Mouse (Mus musculus) stomach, postnatal 0 days (tissue): ENCODE results near the gene Stag1.

Source experiments
- CTCF ChIP-seq: IDR thresholded peaks from 2 replicates; pipeline ENCODE4 v1.5.1; 2016; ENCODE audit warnings: antibody characterized with exemption, low read depth, mild to moderate bottlenecking, moderate library complexity
- EP300 ChIP-seq: optimal IDR thresholded peaks from 2 replicates; pipeline ENCODE3; 2016; ENCODE audit warnings: antibody characterized with exemption

DNA sequence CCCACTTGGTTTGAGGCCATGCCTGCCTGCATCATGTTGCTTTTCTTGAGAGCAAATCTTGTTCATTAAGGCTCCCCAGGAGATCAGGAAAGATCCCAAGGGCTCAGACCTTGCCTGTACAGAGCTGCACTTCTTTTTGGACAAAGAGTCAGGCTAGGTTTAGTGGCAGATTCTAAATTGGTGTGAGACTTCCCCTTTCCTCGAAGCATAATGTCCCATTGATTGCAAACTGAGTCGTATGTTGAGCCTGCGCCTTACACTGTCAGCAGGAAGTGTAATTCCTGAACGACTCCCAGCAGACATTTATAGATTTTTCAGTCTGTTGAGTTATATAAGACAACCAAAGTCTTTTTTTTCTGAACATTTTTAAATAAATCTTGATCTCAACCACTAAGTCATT is 7.1 kb upstream of the Stag1 start:
- no peak for TF ChIP-seq CTCF
- no peak for TF ChIP-seq EP300
